Mouse (Mus musculus): ENCODE results near the gene Gipc3.

DNA sequence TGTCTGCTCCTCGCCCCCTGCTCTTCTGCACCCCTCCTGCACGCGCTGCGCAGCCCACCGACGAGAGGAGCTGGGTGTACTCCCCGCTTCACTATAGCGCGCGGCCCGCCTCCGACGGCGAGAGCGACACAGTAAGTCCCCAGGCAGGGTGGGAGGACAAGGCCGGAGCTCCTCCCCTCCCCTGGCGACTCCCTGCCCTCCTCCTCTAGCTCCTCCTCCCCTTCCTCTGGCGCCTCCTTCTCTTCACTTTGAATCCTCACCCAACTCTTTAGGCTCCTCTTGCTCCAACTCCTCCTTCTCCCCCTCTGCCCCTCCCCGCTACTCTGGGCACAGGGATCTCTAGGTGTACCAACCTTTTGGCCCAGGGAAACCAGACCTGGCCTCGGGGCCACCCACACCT is 25.8 kb downstream of the Gipc3 start:
- TF ChIP-seq CTCF (IDR thresholded peaks at IDR 0.05; ENCODE audit: borderline replicate concordance, control insufficient read depth, extremely low read depth, insufficient read depth, low read length, poor library complexity) = no peak
- no peak for TF ChIP-seq POLR2A (IDR thresholded peaks at IDR 0.05; ENCODE audit: control insufficient read depth, extremely low read depth, insufficient read depth, low read length, poor library complexity)

Data from thymus, adult 2 months (tissue).